Mouse (Mus musculus) cortical plate, adult 2 months (tissue): ENCODE results near the gene Zfp341.

Experiments used
- CTCF ChIP-seq: fragments of 200-500 bp; IDR thresholded peaks from 2 replicates; pipeline ENCODE4 v1.5.1; 2011; ENCODE audit warnings: mild to moderate bottlenecking, control low read depth, low read length; ENCODE audit not compliant: insufficient read depth; ENCODE audit errors: extremely low read depth
- POLR2A ChIP-seq: fragments of 200-500 bp; IDR thresholded peaks from 2 replicates; pipeline ENCODE4 v1.6.1; 2011; ENCODE audit warnings: mild to moderate bottlenecking, low read length, control low read depth; ENCODE audit not compliant: insufficient read depth; ENCODE audit errors: extremely low read depth

GRCm38 (mm10) chr2:154614841-154615576, 1.9 kb downstream of the Zfp341 start:
- no peak for TF ChIP-seq CTCF
- TF ChIP-seq POLR2A, result no peak
